Mouse (Mus musculus): ENCODE data around the gene Slc5a5. TPM values are rescaled to one million over a fixed set of nuclear protein-coding genes. Genes with fewer than 3 reads are reported as not detected.

Slc5a5 gene
- polyA plus RNA-seq, 1 experiment = 0.13 TPM

DNA sequence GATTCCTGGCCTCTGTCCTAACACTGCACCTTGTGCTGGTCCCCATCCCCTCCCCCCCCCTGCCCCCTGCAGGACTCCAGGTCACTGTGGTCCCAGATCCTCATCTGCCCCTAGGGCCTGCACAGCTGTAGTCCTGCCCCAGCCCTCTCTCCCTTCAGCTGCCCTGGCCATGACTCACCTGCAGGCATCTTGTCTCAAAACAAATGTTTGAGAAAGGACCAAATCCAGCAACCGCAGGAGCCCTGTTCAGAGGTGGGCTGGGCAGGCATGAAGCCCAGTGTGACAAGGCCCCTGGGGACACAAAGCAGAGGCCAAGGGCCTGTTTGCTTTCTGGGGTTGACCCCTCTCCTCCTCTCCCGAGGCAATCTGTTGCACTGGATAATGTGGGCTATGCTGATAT lies 14.4 kb downstream of the Slc5a5 start:
- Histone ChIP-seq H3ac (ENCODE audit: control insufficient read depth, insufficient read length, low read depth) (no peak overlapping the region), H3K79me3 (ENCODE audit: low read depth) (no peaks in the 10 kb centered on the region), H3K4me3 (ENCODE audit: insufficient read depth, poor library complexity, severe bottlenecking) (no peak overlapping the region), H3K36me3 (ENCODE audit: control insufficient read depth, insufficient read depth) (no peaks in the 10 kb centered on the region), H3K27me3 (ENCODE audit: control insufficient read depth, insufficient read depth, insufficient read length) (no peaks in the 10 kb centered on the region), H3K79me2 (ENCODE audit: control insufficient read depth, insufficient read depth) (peaks cover under 1% of the 10 kb centered on the region)
- TF ChIP-seq FOSL1 (IDR thresholded peaks at IDR 0.05; ENCODE audit: insufficient read depth, low read length, poor library complexity, severe bottlenecking) = no peak
- no peak for TF ChIP-seq USF1 (IDR thresholded peaks at IDR 0.05; ENCODE audit: low read depth)
- TF ChIP-seq CEBPB (IDR thresholded peaks at IDR 0.05; ENCODE audit: low read depth) = no peak
- no peak for TF ChIP-seq MAX (IDR thresholded peaks at IDR 0.05)
- peak; percentile 67 for TF ChIP-seq MYOD1 (IDR thresholded peaks at IDR 0.05; ENCODE audit: control insufficient read depth, insufficient read length, low read depth)
- no peak for TF ChIP-seq MYOG (IDR thresholded peaks at IDR 0.05; ENCODE audit: control insufficient read depth, extremely low read depth, insufficient read length)
- TF ChIP-seq CTCF (IDR thresholded peaks at IDR 0.05; ENCODE audit: control insufficient read depth, insufficient read depth, insufficient read length) = no peak

DNA sequence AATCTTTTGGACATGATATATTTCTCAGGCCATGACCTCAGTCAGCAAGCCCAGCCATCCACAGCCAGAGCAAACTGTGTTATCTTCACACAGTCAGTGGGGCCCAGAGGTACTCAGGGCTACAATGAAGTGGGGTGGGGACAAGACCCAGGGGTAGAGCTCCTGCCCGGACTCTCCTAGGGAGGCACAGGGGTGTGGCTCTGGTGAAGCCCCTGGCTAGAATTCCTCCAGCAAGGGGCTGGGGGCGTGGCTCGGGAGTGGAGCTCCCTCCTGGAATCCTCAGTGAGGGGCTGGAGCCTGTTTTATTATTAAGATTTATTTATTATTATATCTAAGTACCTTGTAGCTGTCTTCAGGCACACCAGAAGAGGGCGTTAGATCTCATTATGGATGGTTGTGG lies 16.2 kb downstream of the Slc5a5 start:
- Histone ChIP-seq H3K79me2 (ENCODE audit: control insufficient read depth, insufficient read depth) (peaks cover 18% of the 10 kb centered on the region), H3ac (ENCODE audit: control insufficient read depth, insufficient read length, low read depth) (no peak overlapping the region), H3K27me3 (ENCODE audit: control insufficient read depth, insufficient read depth, insufficient read length) (no peaks in the 10 kb centered on the region), H3K4me3 (ENCODE audit: insufficient read depth, poor library complexity, severe bottlenecking) (no peak overlapping the region), H3K79me3 (ENCODE audit: low read depth) (peaks cover 9% of the 10 kb centered on the region), H3K36me3 (ENCODE audit: control insufficient read depth, insufficient read depth) (no peaks in the 10 kb centered on the region)
- TF ChIP-seq CTCF (IDR thresholded peaks at IDR 0.05; ENCODE audit: control insufficient read depth, insufficient read depth, insufficient read length) (no peak), MYOD1 (IDR thresholded peaks at IDR 0.05; ENCODE audit: control insufficient read depth, insufficient read length, low read depth) (no peak), CEBPB (IDR thresholded peaks at IDR 0.05; ENCODE audit: low read depth) (no peak), FOSL1 (IDR thresholded peaks at IDR 0.05; ENCODE audit: insufficient read depth, low read length, poor library complexity, severe bottlenecking) (no peak), MYOG (IDR thresholded peaks at IDR 0.05; ENCODE audit: control insufficient read depth, extremely low read depth, insufficient read length) (no peak)

DNA sequence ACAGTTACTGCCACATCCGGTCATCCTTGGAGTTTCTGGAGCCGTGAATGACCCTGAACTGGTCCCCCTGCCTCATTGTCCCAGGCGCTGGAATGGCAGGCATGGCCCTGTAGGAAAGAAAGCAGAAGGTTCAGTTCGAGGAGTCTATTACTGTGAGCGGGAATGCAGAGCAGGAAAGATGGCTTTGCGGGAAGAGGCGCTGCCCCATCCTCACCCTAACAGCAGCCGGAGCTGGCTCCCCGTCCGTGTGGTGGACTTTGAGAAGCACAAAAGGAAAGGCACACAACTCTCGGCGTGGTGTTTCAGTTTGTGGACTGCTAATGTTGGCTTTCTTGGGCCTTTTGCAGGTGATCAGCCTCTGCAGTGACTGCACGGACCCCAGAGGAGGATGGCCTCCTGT lies 18.1 kb downstream of the Slc5a5 start:
- TF ChIP-seq MYOG (IDR thresholded peaks at IDR 0.05; ENCODE audit: control insufficient read depth, extremely low read depth, insufficient read length) = no peak
- no peak for TF ChIP-seq MAX (IDR thresholded peaks at IDR 0.05)
- TF ChIP-seq CTCF (IDR thresholded peaks at IDR 0.05; ENCODE audit: control insufficient read depth, insufficient read depth, insufficient read length) = no peak
- TF ChIP-seq CEBPB (IDR thresholded peaks at IDR 0.05; ENCODE audit: low read depth) = no peak
- H3K79me2 ChIP-seq (ENCODE audit: control insufficient read depth, insufficient read depth) = peaks cover 27% of the 10 kb centered on the region
- peaks cover 9% of the 10 kb centered on the region for H3K79me3 ChIP-seq (ENCODE audit: low read depth)
- H3K36me3 ChIP-seq (ENCODE audit: control insufficient read depth, insufficient read depth) = no peaks in the 10 kb centered on the region
- H3K4me3 ChIP-seq (ENCODE audit: insufficient read depth, poor library complexity, severe bottlenecking) = no peak overlapping the region
- no peak overlapping the region for H3ac ChIP-seq (ENCODE audit: control insufficient read depth, insufficient read length, low read depth)
- no peaks in the 10 kb centered on the region for H3K27me3 ChIP-seq (ENCODE audit: control insufficient read depth, insufficient read depth, insufficient read length)

DNA sequence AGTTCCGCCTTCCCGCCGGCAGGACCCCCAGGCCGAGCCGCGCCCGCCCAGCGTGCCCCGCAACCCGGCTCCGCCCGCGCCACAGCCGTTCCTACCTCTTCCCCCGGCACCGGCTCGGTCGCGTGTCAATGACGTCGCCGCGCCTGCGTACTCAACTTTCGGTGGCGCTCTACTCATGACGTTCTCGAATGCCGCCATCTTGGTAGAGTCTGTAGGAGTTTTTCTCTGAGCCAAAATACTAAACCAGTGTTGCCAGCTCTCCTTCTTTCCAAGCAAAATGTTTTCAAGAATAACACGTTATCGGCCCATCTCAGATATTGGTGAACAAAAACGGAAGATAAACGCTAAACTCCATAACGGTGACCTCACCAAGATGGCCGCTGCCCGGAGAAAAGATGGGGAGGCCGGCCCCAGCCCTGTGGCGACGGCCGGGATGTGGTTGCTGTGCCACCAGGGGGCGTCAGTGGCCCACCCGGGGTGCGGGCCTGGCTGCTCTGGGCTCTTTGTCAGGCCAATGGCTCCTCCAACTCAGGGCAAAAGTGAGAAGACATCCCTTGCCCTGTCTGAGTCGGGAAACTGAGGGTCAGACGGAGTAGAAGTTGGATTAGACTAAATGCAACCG lies 19.1 kb downstream of the Slc5a5 start, which contains the start of gene Ccdc124:
Gene Ccdc124 (minus strand): TSS at position 572 of the 622 bp plus-strand sequence.
- Histone ChIP-seq H3K27me3 (ENCODE audit: control insufficient read depth, insufficient read depth, insufficient read length) (no peaks in the 10 kb centered on the region), H3K79me3 (ENCODE audit: low read depth) (peaks cover 9% of the 10 kb centered on the region)
- TF ChIP-seq CEBPB (IDR thresholded peaks at IDR 0.05; ENCODE audit: low read depth) = no peak
- no peak for TF ChIP-seq MYOD1 (IDR thresholded peaks at IDR 0.05; ENCODE audit: control insufficient read depth, insufficient read length, low read depth)
- no peak for TF ChIP-seq MAX (IDR thresholded peaks at IDR 0.05)
- TF ChIP-seq CTCF (IDR thresholded peaks at IDR 0.05; ENCODE audit: control insufficient read depth, insufficient read depth, insufficient read length) = peak; percentile 93
- no peak for TF ChIP-seq FOSL1 (IDR thresholded peaks at IDR 0.05; ENCODE audit: insufficient read depth, low read length, poor library complexity, severe bottlenecking)
- no peak for TF ChIP-seq MYOG (IDR thresholded peaks at IDR 0.05; ENCODE audit: control insufficient read depth, extremely low read depth, insufficient read length)
- no peak for TF ChIP-seq USF1 (IDR thresholded peaks at IDR 0.05; ENCODE audit: low read depth)

DNA sequence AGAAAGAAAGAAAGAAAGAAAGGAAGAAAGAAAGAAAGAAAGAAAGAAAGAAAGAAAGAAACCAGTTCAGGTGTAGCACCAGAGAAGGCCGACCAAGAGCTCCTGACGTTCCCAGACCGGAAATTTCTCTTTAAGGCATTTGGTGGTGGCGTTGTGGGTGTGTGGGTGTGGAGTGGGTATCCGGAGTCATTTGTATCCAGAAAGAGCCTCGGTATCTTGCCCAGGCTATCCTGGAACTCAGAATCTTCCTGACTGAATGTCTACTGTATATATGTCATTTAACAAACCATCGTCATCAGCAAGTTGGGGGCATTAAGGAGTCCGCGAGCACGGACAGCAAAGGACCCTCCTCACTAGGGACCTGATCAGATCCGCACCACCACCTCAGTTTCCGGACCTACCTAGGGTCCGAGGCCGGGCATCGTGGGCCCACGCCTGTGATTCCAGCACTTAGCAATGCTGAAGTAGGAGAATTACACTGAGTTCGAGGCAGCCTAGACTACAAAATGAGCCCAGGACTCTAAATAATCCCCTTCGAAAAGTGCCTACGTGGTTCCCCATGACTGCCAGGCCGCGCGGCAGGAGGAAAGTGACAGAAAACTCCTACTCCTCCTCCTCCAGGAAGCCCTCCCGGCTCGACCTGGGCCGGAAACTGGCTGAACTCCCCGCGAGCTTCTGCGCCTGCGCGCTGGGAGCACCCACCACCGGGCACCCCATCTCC lies 19.8 kb downstream of the Slc5a5 start:
- peak overlapping the region; percentile 86 for H3K4me3 ChIP-seq (ENCODE audit: insufficient read depth, poor library complexity, severe bottlenecking)
- H3K79me3 ChIP-seq (ENCODE audit: low read depth) = peaks cover 9% of the 10 kb centered on the region
- no peaks in the 10 kb centered on the region for H3K27me3 ChIP-seq (ENCODE audit: control insufficient read depth, insufficient read depth, insufficient read length)
- H3K36me3 ChIP-seq (ENCODE audit: control insufficient read depth, insufficient read depth) = peaks cover under 1% of the 10 kb centered on the region
- peaks cover 27% of the 10 kb centered on the region for H3K79me2 ChIP-seq (ENCODE audit: control insufficient read depth, insufficient read depth)
- peak overlapping the region; percentile 85 for H3ac ChIP-seq (ENCODE audit: control insufficient read depth, insufficient read length, low read depth)
- TF ChIP-seq MYOD1 (IDR thresholded peaks at IDR 0.05; ENCODE audit: control insufficient read depth, insufficient read length, low read depth) (no peak), MAX (IDR thresholded peaks at IDR 0.05) (no peak), CTCF (IDR thresholded peaks at IDR 0.05; ENCODE audit: control insufficient read depth, insufficient read depth, insufficient read length) (no peak)

More for the DNA sequence above, 19.1 kb downstream of the Slc5a5 start, which contains the start of gene Ccdc124:
- Histone ChIP-seq H3K4me3 (ENCODE audit: insufficient read depth, poor library complexity, severe bottlenecking) (peak within 1 kb of the TSS; percentile 86), H3ac (ENCODE audit: control insufficient read depth, insufficient read length, low read depth) (peak within 1 kb of the TSS; percentile 85), H3K79me2 (ENCODE audit: control insufficient read depth, insufficient read depth) (peaks cover 27% of the 10 kb centered on the region), H3K36me3 (ENCODE audit: control insufficient read depth, insufficient read depth) (no peaks in the 10 kb centered on the region)
